Mouse (Mus musculus): Measurements from ENCODE around the gene Adcy5. TPM values are rescaled to one million over a fixed set of nuclear protein-coding genes. Genes with fewer than 3 reads are reported as not detected.

Adcy5 gene
- polyA plus RNA-seq, 2 experiments, result 0.10 to 0.32 TPM

DNA sequence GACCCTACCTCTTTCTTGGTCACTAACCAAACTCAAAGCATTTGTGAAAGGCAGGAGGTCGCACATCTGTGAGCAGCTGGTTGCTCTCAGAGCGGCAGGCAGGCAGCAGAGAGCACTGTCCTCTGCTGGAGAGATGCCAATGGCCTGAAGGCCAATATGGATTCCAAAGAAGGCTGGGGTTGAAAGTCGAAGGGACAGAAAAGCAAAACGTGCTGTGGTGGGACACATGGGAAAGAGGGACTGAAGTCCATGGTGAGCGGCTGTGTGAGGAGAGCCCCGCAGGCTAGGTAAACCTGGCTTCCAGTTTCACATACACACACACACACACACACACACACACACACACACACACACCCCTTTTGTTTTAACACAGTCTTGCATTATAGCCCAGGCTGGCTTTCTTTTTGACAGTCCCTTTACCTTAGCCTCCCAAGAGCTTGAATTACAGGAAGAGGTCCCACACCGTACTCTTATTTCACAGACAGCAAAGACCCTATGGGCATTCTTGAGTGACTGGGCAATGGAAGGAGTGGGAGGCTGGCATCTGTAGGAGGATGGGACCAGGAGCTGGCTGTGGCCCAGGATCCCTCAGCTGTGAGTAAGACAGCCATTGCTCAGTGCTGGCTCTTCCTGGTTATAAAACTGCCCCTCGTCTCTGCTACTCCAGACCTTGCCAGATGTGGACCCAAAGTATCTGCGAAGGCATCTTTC, 45.9 kb downstream of the Adcy5 start:
- Histone ChIP-seq H3K9me3 (ENCODE audit: control insufficient read depth, low read length) (no peaks in the 10 kb centered on the region), H3K27ac (no peak overlapping the region), H3K27me3 (ENCODE audit: control insufficient read depth, insufficient read depth, low read length) (no peaks in the 10 kb centered on the region), H3K4me2 (ENCODE audit: low read depth) (no peak overlapping the region), H3K4me1 (replicated peaks; ENCODE audit: control insufficient read depth in 2 of 2, insufficient read depth in 2 of 2, low read length in 1 of 2) (no peaks in the 10 kb centered on the region), H3K36me3 (replicated peaks; ENCODE audit: control insufficient read depth, insufficient read depth, low read depth) (no peaks in the 10 kb centered on the region), H3K4me3 (ENCODE audit: insufficient read depth in 1 of 2, low read depth in 2 of 2, low read length in 2 of 2) (no peak overlapping the region), H3K9ac (replicated peaks) (no peak overlapping the region)
- no peak for TF ChIP-seq EP300 (IDR thresholded peaks at IDR 0.05; ENCODE audit: low read depth)
- no peak for TF ChIP-seq CTCF (IDR thresholded peaks at IDR 0.05; ENCODE audit: low read depth)
- 61% methylated on average over 9 of the region's 9 CpGs for WGBS (ENCODE audit: insufficient replicate concordance)
- no peak for ATAC-seq (ENCODE audit: insufficient read depth)
- no peak for DNase-seq (ENCODE audit: low read depth in 3 of 3, low spot score in 3 of 3)

DNA sequence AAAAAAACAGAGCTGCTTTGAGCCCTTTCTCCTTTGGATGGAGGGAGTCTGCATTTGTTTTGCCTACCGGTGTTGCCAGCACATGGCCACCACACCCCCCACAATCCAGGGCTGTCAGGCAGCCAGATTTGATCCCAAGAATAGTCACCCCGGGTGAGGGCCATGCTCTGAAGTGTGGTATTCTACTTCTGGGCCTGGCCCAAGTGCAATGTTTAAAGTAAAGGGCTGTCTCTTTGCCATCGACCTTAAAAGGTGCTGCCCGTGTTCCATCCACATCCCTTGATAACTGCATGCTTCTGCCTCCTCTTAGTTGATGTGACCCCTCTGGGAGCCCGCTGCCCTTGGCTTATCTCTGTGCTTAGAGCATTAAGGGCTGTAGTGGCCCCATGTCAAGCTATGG, 46.6 kb downstream of the Adcy5 start:
- H3K27me3 ChIP-seq (ENCODE audit: control insufficient read depth, insufficient read depth, low read length), result no peaks in the 10 kb centered on the region
- H3K36me3 ChIP-seq (replicated peaks; ENCODE audit: control insufficient read depth, insufficient read depth, low read depth), result no peaks in the 10 kb centered on the region
- H3K9me3 ChIP-seq (ENCODE audit: control insufficient read depth, low read length), result no peaks in the 10 kb centered on the region
- no peak overlapping the region for H3K9ac ChIP-seq (replicated peaks)
- 55% methylated on average over 5 of the region's 5 CpGs for WGBS (ENCODE audit: insufficient replicate concordance)
- no peak for DNase-seq (ENCODE audit: low read depth in 3 of 3, low spot score in 3 of 3)
- H3K27ac ChIP-seq, result no peak overlapping the region
- no peak for ATAC-seq (ENCODE audit: insufficient read depth)
- no peak overlapping the region for H3K4me3 ChIP-seq (ENCODE audit: insufficient read depth in 1 of 2, low read depth in 2 of 2, low read length in 2 of 2)
- no peak overlapping the region for H3K4me2 ChIP-seq (ENCODE audit: low read depth)
- H3K4me1 ChIP-seq (replicated peaks; ENCODE audit: control insufficient read depth in 2 of 2, insufficient read depth in 2 of 2, low read length in 1 of 2), result no peaks in the 10 kb centered on the region
- TF ChIP-seq CTCF (IDR thresholded peaks at IDR 0.05; ENCODE audit: low read depth) (no peak), EP300 (IDR thresholded peaks at IDR 0.05; ENCODE audit: low read depth) (no peak)

DNA sequence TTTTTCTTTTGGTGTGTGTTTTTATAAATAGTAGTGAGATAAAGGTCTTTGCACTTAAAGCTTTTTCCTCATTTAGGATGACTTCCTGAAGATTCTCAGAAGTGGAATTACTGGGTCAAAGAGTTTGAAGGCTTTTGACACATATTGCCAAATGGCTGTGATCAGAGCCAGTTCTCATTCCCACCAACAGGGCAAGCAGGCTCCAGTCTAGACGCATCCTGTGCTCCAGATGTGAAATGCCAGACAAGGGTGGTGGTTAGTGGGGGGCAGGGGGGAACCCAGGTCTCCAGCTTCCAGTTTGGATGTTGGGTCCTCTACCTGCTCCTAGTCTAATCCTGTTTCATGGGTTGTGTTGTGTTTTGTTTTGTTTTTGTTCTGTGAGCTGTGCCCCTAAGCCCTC, 48.8 kb downstream of the Adcy5 start:
- ATAC-seq (ENCODE audit: insufficient read depth) (no peak), DNase-seq (ENCODE audit: low read depth in 3 of 3, low spot score in 3 of 3) (no peak)
- H3K27me3 ChIP-seq (ENCODE audit: control insufficient read depth, insufficient read depth, low read length), result no peaks in the 10 kb centered on the region
- H3K36me3 ChIP-seq (replicated peaks; ENCODE audit: control insufficient read depth, insufficient read depth, low read depth), result no peaks in the 10 kb centered on the region
- no peak overlapping the region for H3K9ac ChIP-seq (replicated peaks)
- H3K27ac ChIP-seq, result no peak overlapping the region
- no peak overlapping the region for H3K4me2 ChIP-seq (ENCODE audit: low read depth)
- no peaks in the 10 kb centered on the region for H3K9me3 ChIP-seq (ENCODE audit: control insufficient read depth, low read length)
- H3K4me3 ChIP-seq (ENCODE audit: insufficient read depth in 1 of 2, low read depth in 2 of 2, low read length in 2 of 2), result no peak overlapping the region
- no peak for TF ChIP-seq EP300 (IDR thresholded peaks at IDR 0.05; ENCODE audit: low read depth)
- no peak for TF ChIP-seq CTCF (IDR thresholded peaks at IDR 0.05; ENCODE audit: low read depth)
- WGBS (ENCODE audit: insufficient replicate concordance), result 67% methylated on average over 1 of the region's 1 CpGs
- no peaks in the 10 kb centered on the region for H3K4me1 ChIP-seq (replicated peaks; ENCODE audit: control insufficient read depth in 2 of 2, insufficient read depth in 2 of 2, low read length in 1 of 2)

DNA sequence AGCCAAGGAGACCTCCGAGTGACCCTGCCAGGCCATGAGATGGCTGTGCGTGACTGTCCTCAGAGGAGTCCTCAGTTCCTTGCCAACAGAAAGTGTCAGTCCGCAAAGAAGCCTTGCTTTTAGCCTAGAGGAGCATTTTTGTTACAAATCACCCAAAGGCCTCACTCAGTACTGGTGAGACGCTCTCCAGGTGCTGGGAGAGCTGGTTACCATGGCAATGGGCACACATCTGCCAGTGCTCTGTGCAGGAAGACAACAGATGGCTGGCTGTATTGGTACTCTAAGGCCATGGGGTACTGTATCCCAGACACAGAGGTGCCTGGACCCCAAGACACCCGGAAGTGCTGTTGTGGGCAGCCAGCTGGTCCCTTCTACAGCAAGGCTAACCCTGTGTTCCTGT, 51.0 kb downstream of the Adcy5 start:
- Histone ChIP-seq H3K4me1 (replicated peaks; ENCODE audit: control insufficient read depth in 2 of 2, insufficient read depth in 2 of 2, low read length in 1 of 2) (no peaks in the 10 kb centered on the region), H3K27me3 (ENCODE audit: control insufficient read depth, insufficient read depth, low read length) (no peaks in the 10 kb centered on the region), H3K36me3 (replicated peaks; ENCODE audit: control insufficient read depth, insufficient read depth, low read depth) (no peaks in the 10 kb centered on the region), H3K4me3 (ENCODE audit: insufficient read depth in 1 of 2, low read depth in 2 of 2, low read length in 2 of 2) (no peak overlapping the region), H3K9ac (replicated peaks) (no peak overlapping the region), H3K9me3 (ENCODE audit: control insufficient read depth, low read length) (no peaks in the 10 kb centered on the region), H3K27ac (no peak overlapping the region), H3K4me2 (ENCODE audit: low read depth) (no peak overlapping the region)
- no peak for DNase-seq (ENCODE audit: low read depth in 3 of 3, low spot score in 3 of 3)
- WGBS (ENCODE audit: insufficient replicate concordance), result 51% methylated on average over 5 of the region's 5 CpGs
- TF ChIP-seq EP300 (IDR thresholded peaks at IDR 0.05; ENCODE audit: low read depth) (no peak), CTCF (IDR thresholded peaks at IDR 0.05; ENCODE audit: low read depth) (no peak)
- no peak for ATAC-seq (ENCODE audit: insufficient read depth)

DNA sequence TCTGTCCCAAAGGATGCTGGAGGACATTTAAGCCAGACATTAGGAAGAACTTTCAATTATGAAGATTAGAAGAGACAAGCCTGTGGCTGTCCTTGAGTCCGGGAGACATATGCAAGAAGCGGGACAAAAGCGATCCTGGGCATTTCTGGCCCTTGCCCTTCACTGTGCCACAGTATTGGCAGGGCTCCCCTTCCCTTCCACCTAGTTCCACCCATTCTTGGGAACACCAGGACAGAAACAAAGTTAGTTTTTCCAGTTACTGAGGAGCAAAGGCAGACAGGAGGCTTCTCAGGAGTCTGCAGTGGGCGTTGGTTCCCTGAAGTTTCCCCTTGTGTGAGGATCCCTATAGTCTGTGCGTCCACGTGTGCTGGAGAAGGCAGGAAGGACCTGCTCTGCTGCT, 51.7 kb downstream of the Adcy5 start:
- DNase-seq (ENCODE audit: low read depth in 3 of 3, low spot score in 3 of 3) (no peak), ATAC-seq (ENCODE audit: insufficient read depth) (no peak)
- Histone ChIP-seq H3K4me3 (ENCODE audit: insufficient read depth in 1 of 2, low read depth in 2 of 2, low read length in 2 of 2) (no peak overlapping the region), H3K36me3 (replicated peaks; ENCODE audit: control insufficient read depth, insufficient read depth, low read depth) (no peaks in the 10 kb centered on the region), H3K4me2 (ENCODE audit: low read depth) (no peak overlapping the region), H3K9me3 (ENCODE audit: control insufficient read depth, low read length) (no peaks in the 10 kb centered on the region), H3K27ac (no peak overlapping the region), H3K27me3 (ENCODE audit: control insufficient read depth, insufficient read depth, low read length) (no peaks in the 10 kb centered on the region), H3K4me1 (replicated peaks; ENCODE audit: control insufficient read depth in 2 of 2, insufficient read depth in 2 of 2, low read length in 1 of 2) (no peaks in the 10 kb centered on the region), H3K9ac (replicated peaks) (no peak overlapping the region)
- TF ChIP-seq CTCF (IDR thresholded peaks at IDR 0.05; ENCODE audit: low read depth) (no peak), EP300 (IDR thresholded peaks at IDR 0.05; ENCODE audit: low read depth) (no peak)
- WGBS (ENCODE audit: insufficient replicate concordance), result 63% methylated on average over 6 of the region's 6 CpGs
